Mouse (Mus musculus) urinary bladder, adult 18-20 months (tissue): ENCODE data around the gene Sema7a.

Experiments
- DNase-seq, 2 experiments: peaks; one replicate each; pipeline ENCODE4 v3.0.0; 2022; ENCODE audit warnings: low spot score in 2 of 2, mixed read lengths in 2 of 2

The Sema7a gene

GRCm38 (mm10) chr9:57939431-57940348 lies at the start of gene Sema7a:
Gene Sema7a, plus strand, starts transcription at chr9:57940112.
- peak; percentile 63 to 70 for DNase-seq

DNA sequence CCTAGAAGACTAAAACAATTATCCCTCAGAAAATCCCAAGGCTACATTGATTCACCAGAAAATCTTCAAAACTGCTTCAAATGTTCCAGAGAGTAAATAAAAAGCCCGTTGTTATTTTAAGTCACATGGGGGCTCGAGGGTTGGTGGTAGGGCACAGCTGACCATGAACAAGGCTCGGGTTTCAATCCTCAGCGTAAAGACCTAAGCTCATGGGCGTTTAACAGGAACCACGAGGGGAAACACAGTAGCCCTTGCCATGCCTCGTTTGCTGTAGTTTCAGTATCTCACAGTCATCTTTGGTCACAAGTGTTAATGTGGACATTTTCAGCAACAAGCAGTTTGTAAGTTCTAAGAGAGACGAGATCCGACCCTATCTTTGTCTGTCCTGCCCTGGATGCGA lies 39.4 kb upstream of the Sema7a start:
- DNase-seq = no peak

- no peak for DNase-seq
Measured at GRCm38 (mm10) chr9:57901197-57901596, 38.7 kb upstream of the Sema7a start.

DNA sequence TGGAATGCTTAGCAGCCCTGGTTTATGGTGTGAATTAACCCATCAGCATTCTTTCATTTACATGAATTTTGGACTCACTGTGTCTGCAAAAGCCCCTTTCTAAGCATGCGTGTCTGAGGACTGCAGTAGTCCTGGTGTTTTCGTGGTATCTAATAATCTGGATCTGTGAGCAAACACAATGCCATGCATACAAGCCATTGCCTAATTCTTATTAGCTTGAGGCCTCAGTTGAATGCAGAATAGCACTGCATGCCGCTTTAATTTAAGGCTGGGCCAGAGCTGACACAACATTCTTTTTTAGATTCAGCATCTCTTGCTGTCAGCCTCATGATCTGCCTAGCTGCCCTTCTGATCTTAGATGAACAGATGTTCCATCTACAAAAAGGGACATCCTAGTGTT lies 38.3 kb upstream of the Sema7a start:
- no peak for DNase-seq

DNA sequence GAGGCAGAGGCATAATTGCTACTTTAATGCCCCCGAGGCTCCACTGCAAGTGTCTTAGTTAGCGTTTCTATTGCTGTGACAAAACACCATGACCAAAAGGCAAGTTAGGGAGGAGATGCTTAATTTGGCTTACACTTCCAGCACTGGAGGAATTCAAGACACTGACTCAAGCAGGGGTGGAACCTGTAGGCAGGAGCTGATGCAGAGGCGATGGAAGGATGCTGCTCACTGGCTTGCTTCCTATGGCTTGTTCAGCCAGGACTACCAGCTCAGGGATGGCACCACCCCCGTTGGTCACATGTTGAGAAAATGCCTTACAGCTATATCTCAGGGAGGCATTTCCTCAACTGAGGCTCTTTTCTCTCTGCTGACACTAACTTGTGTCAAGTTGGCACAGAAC lies 37.8 kb upstream of the Sema7a start:
- no peak for DNase-seq

DNA sequence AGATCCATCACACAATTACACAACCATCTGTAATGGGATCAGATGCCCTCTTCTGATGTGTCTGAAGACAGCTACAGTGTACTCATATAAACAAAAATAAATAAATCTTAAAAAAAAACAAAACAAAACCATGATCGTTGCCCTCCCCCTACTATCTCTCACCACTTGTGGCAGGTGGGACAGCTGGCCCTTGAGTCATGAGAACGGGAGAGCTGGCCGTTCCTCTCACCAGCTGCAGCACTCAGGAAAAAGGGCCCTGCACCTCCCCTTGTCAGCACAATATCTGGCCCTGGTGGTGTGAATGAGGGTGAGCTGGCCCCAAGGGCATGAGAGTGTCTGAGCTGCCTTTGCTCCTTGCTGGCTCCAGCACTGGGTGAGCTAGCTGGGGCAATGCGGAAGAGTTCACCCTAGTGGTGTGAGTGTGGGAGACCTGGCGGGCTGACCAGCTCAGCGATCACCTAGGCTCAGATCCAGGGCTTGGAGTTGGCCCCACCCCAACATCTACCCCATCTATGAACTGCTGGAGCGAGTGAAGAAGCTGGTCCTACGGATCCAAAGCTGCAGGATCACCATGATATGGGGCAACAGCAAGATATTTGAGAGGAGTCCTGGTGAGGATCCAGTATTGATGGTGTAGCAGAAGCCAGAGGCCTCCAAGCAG lies 36.2 kb upstream of the Sema7a start:
- no peak for DNase-seq

DNA sequence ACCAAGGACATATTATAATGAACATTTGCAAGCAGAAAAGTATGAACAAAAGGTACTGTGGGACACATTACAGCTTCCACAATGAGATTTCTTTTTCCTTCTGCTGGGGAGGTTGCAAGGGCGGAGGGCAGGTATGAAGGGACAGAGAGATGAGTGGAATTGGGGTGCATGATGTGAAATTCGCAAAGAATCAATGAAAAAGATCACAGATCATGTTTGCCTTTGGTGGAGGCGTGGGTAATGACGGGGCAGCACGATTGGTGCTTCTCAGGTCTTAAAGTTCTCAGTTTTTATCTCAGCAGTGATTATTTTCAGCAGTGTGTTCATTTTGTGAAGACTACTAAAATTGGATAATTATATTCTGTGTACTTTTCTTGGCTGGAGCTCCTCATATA lies 35.7 kb upstream of the Sema7a start:
- no peak for DNase-seq

DNA sequence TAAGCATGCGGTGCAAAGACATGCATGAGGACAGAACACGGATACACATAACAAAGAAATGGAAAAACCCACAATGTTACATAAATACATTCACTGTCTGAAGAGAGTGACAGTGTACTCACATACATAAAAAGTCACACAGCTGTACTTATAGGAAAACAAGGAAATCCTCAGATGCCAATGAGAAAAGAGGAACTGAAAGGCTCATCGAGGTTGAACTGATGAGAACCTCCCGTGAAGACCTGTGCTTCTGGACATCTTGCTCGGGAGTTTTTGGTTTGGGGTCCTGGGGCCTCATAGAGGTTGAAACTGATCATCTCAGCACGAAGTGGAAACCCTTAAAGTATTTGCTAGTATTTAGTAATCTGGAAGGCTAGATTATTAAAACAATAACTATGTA lies 32.7 kb upstream of the Sema7a start:
- no peak for DNase-seq

DNA sequence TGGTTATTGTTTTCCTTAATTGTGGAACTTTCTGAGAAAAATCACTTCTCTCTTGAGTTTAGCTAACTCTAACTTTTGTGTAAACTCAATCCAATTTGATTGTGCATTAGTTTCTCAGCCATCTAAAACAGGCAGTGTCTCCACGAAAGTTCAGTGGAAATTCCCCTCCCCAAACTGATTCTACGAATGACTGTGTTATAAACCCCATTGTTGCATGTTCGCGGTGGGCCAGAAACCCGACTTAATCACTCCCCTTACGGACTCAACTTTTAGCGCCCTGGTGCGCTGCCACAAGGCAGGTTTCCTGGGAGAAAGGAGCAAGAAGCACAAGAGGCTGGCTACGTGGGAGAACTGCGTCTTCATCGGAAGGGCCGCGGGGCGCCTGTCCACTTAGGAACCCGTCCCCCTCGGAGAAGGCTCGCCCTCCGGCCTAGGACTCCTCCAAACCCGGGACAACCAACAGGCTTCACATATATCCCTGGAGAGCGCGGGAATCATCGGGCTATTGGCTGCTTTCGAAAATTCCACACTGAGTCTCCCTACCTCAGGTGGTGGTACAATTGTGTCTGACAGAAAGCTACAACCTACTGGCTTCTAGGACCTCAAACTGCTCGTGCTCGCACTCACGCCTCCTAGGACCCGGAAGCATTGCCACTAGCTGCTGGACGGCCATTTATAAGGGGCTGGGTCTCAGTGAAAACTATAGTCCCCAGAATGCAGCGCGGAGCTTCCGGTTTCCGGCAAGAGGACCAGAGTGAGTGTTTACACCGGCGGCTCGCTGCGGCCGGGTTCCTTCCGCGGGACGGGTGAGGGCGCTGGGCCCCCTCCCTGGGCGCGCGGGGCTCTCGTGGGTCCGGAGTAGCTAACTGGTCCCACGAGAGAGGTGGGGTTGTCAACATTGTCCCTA lies 29.4 kb upstream of the Sema7a start, which contains the start of gene Ubl7:
Gene Ubl7 (plus strand): TSS at position 726 of the 907 bp plus-strand sequence.
- DNase-seq = peak; percentile 84 to 87

GRCm38 (mm10) chr9:57912571-57912970 lies 27.3 kb upstream of the Sema7a start:
- no peak for DNase-seq

- no peak for DNase-seq
Measured at GRCm38 (mm10) chr9:57921491-57922060, 18.3 kb upstream of the Sema7a start.

- DNase-seq = no peak
Measured at GRCm38 (mm10) chr9:57922381-57922780, 17.5 kb upstream of the Sema7a start.

GRCm38 (mm10) chr9:57923046-57923445 lies 16.9 kb upstream of the Sema7a start:
- no peak for DNase-seq

DNA sequence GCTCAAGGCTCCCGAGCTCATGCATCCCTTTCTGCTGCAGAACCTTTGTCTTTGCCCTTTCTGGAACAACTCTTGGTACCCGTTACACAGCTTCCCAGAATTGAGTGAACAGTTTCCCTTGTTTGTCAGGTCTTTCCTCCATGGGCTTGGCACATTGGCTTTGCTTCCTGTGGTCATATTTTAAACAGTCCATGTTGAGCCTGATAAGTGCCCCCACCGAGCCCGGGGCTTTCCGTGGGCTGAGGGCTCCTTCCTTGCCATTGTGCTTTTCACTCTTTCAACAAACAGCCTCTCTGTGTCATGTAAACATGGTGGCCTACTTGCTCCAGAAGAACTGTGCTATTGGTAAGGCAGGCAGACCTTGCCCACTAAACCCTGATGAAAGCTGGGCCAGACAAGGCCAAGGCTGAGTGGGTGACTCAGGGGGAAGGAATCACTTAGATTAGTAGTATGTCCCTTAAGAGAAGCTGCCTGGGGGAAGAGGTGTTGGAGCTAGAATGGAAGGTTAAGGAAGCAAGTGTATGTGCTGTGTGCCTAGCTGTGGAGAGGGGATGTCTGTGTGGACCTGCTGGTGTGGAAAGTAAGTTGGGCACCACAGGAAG lies 8.6 kb upstream of the Sema7a start:
- DNase-seq = no peak

- DNase-seq = no peak
Measured at GRCm38 (mm10) chr9:57932253-57932652, 7.7 kb upstream of the Sema7a start.

- no peak for DNase-seq
Measured at GRCm38 (mm10) chr9:57932831-57933602, 6.9 kb upstream of the Sema7a start.

- peak; percentile 70 to 72 for DNase-seq
Measured at GRCm38 (mm10) chr9:57935683-57936437, 4.1 kb upstream of the Sema7a start.

DNA sequence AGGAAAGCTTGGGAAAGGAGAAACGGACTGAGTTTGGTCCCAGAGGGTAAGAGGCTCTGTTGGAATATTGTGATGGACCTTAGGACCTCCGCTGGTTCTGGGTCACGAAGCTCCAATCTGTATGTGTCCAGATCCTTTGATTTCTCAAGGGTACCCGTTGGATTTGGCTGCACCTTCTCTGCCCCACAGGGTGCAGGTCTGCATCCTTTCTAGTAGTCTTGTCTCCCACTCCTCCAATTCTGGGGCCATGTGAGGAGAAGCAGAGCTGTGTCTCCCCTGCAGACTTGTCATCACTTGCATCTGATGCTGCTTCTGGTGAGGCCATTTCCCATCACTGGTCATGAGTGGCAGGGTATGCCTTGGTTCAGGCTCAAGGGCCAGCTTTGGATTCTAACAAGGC lies 2.7 kb upstream of the Sema7a start:
- no peak for DNase-seq

- no peak for DNase-seq
Measured at GRCm38 (mm10) chr9:57937651-57938050, 2.3 kb upstream of the Sema7a start.
